Mouse (Mus musculus) myocyte (in vitro differentiated cells): ENCODE measurements around the gene Odf3l1. TPM values are rescaled to one million over a fixed set of nuclear protein-coding genes. Genes with fewer than 3 reads are reported as not detected.

Experiments
- H3K27me3 ChIP-seq: one replicate; pipeline ENCODE4 v1.6.1; 2011; ENCODE audit not compliant: control insufficient read depth, insufficient read depth, insufficient read length
- H3K36me3 ChIP-seq: one replicate; pipeline ENCODE4 v1.6.1; 2011; ENCODE audit not compliant: control insufficient read depth, insufficient read depth
- H3K4me2 ChIP-seq: one replicate; pipeline ENCODE4 v1.6.1; 2011; ENCODE audit warnings: low read depth, control low read depth
- H3K4me3 ChIP-seq: one replicate; pipeline ENCODE4 v1.5.1; 2011; ENCODE audit warnings: mild to moderate bottlenecking, control low read depth, moderate library complexity
- H3K79me2 ChIP-seq: one replicate; pipeline ENCODE4 v1.6.1; 2011; ENCODE audit not compliant: control insufficient read depth, insufficient read depth
- H3ac ChIP-seq: one replicate; pipeline ENCODE4 v1.6.1; 2011; ENCODE audit not compliant: control insufficient read depth, insufficient read length
- CEBPB ChIP-seq: IDR thresholded peaks from 2 replicates; pipeline ENCODE4 v1.6.1; 2011; ENCODE audit warnings: mild to moderate bottlenecking, moderate library complexity; ENCODE audit not compliant: poor library complexity, insufficient read depth, severe bottlenecking
- E2F4 ChIP-seq: IDR thresholded peaks from one replicate; pipeline ENCODE4 v1.6.1; 2011; ENCODE audit warnings: mild to moderate bottlenecking, control low read depth, moderate library complexity; ENCODE audit not compliant: insufficient read depth
- MAX ChIP-seq: IDR thresholded peaks from one replicate; pipeline ENCODE4 v1.6.1; 2011; ENCODE audit warnings: low read depth, mild to moderate bottlenecking, control low read depth
- MYOD1 ChIP-seq, 3 experiments: IDR thresholded peaks; one replicate each; pipeline ENCODE4 v1.6.1; 2011; ENCODE audit warnings: control low read depth in 2 of 3, low read depth in 2 of 3, mild to moderate bottlenecking in 2 of 3, moderate library complexity in 1 of 3; ENCODE audit not compliant: insufficient read length in 2 of 3, control insufficient read depth in 1 of 3
- MYOG ChIP-seq, 3 experiments: IDR thresholded peaks; one replicate each; pipeline ENCODE4 v1.6.1; 2011; ENCODE audit warnings: control low read depth in 2 of 3, low read depth in 2 of 3, mild to moderate bottlenecking in 2 of 3; ENCODE audit not compliant: insufficient read length in 2 of 3, control insufficient read depth in 1 of 3, insufficient read depth in 1 of 3
- POLR2A ChIP-seq: IDR thresholded peaks from one replicate; pipeline ENCODE4 v1.6.1; 2011; ENCODE audit warnings: low read depth, mild to moderate bottlenecking, control low read depth, moderate library complexity; ENCODE audit not compliant: insufficient read length
- POLR2AphosphoS2 ChIP-seq: IDR thresholded peaks from one replicate; pipeline ENCODE4 v1.6.1; 2011; ENCODE audit warnings: low read depth, control low read depth; ENCODE audit not compliant: insufficient read length
- REST ChIP-seq: IDR thresholded peaks from one replicate; pipeline ENCODE4 v1.6.1; 2011; ENCODE audit warnings: mild to moderate bottlenecking, control low read depth, moderate library complexity; ENCODE audit not compliant: insufficient read depth, insufficient read length
- SRF ChIP-seq: IDR thresholded peaks from one replicate; pipeline ENCODE4 v1.6.1; 2011; ENCODE audit warnings: low read depth; ENCODE audit not compliant: control insufficient read depth, insufficient read length
- TCF12 ChIP-seq: IDR thresholded peaks from one replicate; pipeline ENCODE4 v1.6.1; 2011; ENCODE audit warnings: mild to moderate bottlenecking, control low read depth; ENCODE audit not compliant: poor library complexity, insufficient read depth, severe bottlenecking
- TCF3 ChIP-seq: IDR thresholded peaks from one replicate; pipeline ENCODE4 v1.6.1; 2011; ENCODE audit warnings: low read depth, control low read depth; ENCODE audit not compliant: insufficient read length
- USF1 ChIP-seq: IDR thresholded peaks from one replicate; pipeline ENCODE4 v1.6.1; 2011; ENCODE audit warnings: low read depth, mild to moderate bottlenecking, control low read depth, moderate library complexity
- polyA plus RNA-seq: library from polyadenylated mRNA; unstranded; fragments of >200 nt; fragmentation: generic; extraction: Trizol; gene quantifications from one replicate; pipeline ENCODE4 v1.2.1, GENCODE M21; 2012; ENCODE audit warnings: missing spikeins

Gene Odf3l1
- polyA plus RNA-seq, 1 experiment, result 0.85 TPM

- H3K4me3 ChIP-seq, result no peak overlapping the region
- H3K4me2 ChIP-seq, result no peak overlapping the region
- peaks cover 6% of the 10 kb centered on the region for H3K27me3 ChIP-seq
- TF ChIP-seq POLR2AphosphoS2 (no peak), E2F4 (no peak), TCF3 (no peak), MAX (no peak), REST (no peak), MYOD1 (IDR thresholded peaks at IDR 0.05; ENCODE audit: control insufficient read depth in 1 of 3, insufficient read length in 2 of 3, low read depth in 2 of 3) (no peak), USF1 (no peak), TCF12 (no peak), POLR2A (no peak), CEBPB (no peak), SRF (no peak), MYOG (IDR thresholded peaks at IDR 0.05; ENCODE audit: control insufficient read depth in 1 of 3, insufficient read depth in 1 of 3, insufficient read length in 2 of 3, low read depth in 2 of 3) (no peak)
- no peaks in the 10 kb centered on the region for H3K36me3 ChIP-seq
- no peaks in the 10 kb centered on the region for H3K79me2 ChIP-seq
- H3ac ChIP-seq, result no peak overlapping the region
Observed at GRCm38 (mm10) chr9:56831904-56832303, 32.6 kb downstream of the Odf3l1 start.

GRCm38 (mm10) chr9:56830162-56830561 lies 34.3 kb downstream of the Odf3l1 start:
- Histone ChIP-seq H3K79me2 (no peaks in the 10 kb centered on the region), H3K27me3 (peaks cover 12% of the 10 kb centered on the region), H3K36me3 (no peaks in the 10 kb centered on the region), H3K4me3 (no peak overlapping the region), H3K4me2 (no peak overlapping the region), H3ac (no peak overlapping the region)
- TF ChIP-seq USF1 (no peak), SRF (no peak), CEBPB (no peak), MYOG (IDR thresholded peaks at IDR 0.05; ENCODE audit: control insufficient read depth in 1 of 3, insufficient read depth in 1 of 3, insufficient read length in 2 of 3, low read depth in 2 of 3) (no peak), TCF3 (no peak), MYOD1 (IDR thresholded peaks at IDR 0.05; ENCODE audit: control insufficient read depth in 1 of 3, insufficient read length in 2 of 3, low read depth in 2 of 3) (no peak), REST (no peak), POLR2A (no peak), E2F4 (no peak), TCF12 (no peak), MAX (no peak), POLR2AphosphoS2 (no peak)

GRCm38 (mm10) chr9:56828841-56829240 lies 35.6 kb downstream of the Odf3l1 start:
- TF ChIP-seq SRF (no peak), MAX (no peak), REST (no peak), POLR2AphosphoS2 (no peak), CEBPB (no peak), TCF12 (no peak), POLR2A (no peak)
- H3K4me2 ChIP-seq, result no peak overlapping the region
- H3K79me2 ChIP-seq, result no peaks in the 10 kb centered on the region
- no peak overlapping the region for H3K4me3 ChIP-seq
- H3K27me3 ChIP-seq, result peaks cover 14% of the 10 kb centered on the region
- H3ac ChIP-seq, result no peak overlapping the region
- H3K36me3 ChIP-seq, result no peaks in the 10 kb centered on the region

GRCm38 (mm10) chr9:56828146-56828545 lies 36.3 kb downstream of the Odf3l1 start:
- Histone ChIP-seq H3K4me2 (no peak overlapping the region), H3K79me2 (no peaks in the 10 kb centered on the region), H3ac (no peak overlapping the region), H3K4me3 (no peak overlapping the region), H3K36me3 (no peaks in the 10 kb centered on the region), H3K27me3 (peaks cover 18% of the 10 kb centered on the region)
- TF ChIP-seq E2F4 (no peak), MYOG (IDR thresholded peaks at IDR 0.05; ENCODE audit: control insufficient read depth in 1 of 3, insufficient read depth in 1 of 3, insufficient read length in 2 of 3, low read depth in 2 of 3) (no peak), TCF12 (no peak), USF1 (no peak), POLR2A (no peak)

GRCm38 (mm10) chr9:56825476-56826213 lies 38.8 kb downstream of the Odf3l1 start:
- Histone ChIP-seq H3K4me3 (no peak overlapping the region), H3K79me2 (no peaks in the 10 kb centered on the region), H3K4me2 (no peak overlapping the region), H3K27me3 (peaks cover 15% of the 10 kb centered on the region), H3K36me3 (no peaks in the 10 kb centered on the region), H3ac (no peak overlapping the region)
- TF ChIP-seq POLR2AphosphoS2 (no peak), TCF3 (no peak), TCF12 (no peak), USF1 (no peak), POLR2A (no peak), MYOD1 (IDR thresholded peaks at IDR 0.05; ENCODE audit: control insufficient read depth in 1 of 3, insufficient read length in 2 of 3, low read depth in 2 of 3) (no peak), E2F4 (no peak), MAX (no peak), SRF (no peak), MYOG (IDR thresholded peaks at IDR 0.05; ENCODE audit: control insufficient read depth in 1 of 3, insufficient read depth in 1 of 3, insufficient read length in 2 of 3, low read depth in 2 of 3) (no peak), REST (no peak), CEBPB (no peak)
